Mouse (Mus musculus) heart, adult 2 months (tissue): ENCODE results near the gene 4930544D05Rik. TPM values are rescaled to one million over a fixed set of nuclear protein-coding genes. Genes with fewer than 3 reads are reported as not detected.

Source experiments
- DNase-seq, 2 experiments: peaks; one replicate each; pipeline ENCODE4 v3.0.0; 2021
- H3K27ac ChIP-seq: fragments of 200-600 bp; 2 replicates; pipeline ENCODE4 v1.8.1; 2022
- H3K27me3 ChIP-seq: fragments of 200-500 bp; 2 replicates; pipeline ENCODE4 v1.6.1; 2012; ENCODE audit warnings: mild to moderate bottlenecking, low read length, inconsistent platforms, mixed read lengths; ENCODE audit not compliant: control insufficient read depth, insufficient read depth
- H3K36me3 ChIP-seq: fragments of 200-500 bp; 2 replicates; pipeline ENCODE4 v1.6.1; 2012; ENCODE audit warnings: low read length, inconsistent platforms; ENCODE audit not compliant: control insufficient read depth, insufficient read depth
- H3K4me1 ChIP-seq: fragments of 200-500 bp; 2 replicates; pipeline ENCODE4 v1.6.1; 2011; ENCODE audit warnings: low read length; ENCODE audit not compliant: control insufficient read depth, insufficient read depth
- H3K4me3 ChIP-seq: fragments of 200-600 bp; 2 replicates; pipeline ENCODE4 v1.8.1; 2022
- H3K79me2 ChIP-seq: fragments of 200-500 bp; replicated peaks from 2 replicates; pipeline ENCODE4 v1.6.1; 2012; ENCODE audit warnings: mild to moderate bottlenecking, inconsistent platforms, low read length, moderate library complexity, mixed read lengths; ENCODE audit not compliant: control insufficient read depth, insufficient read depth
- H3K9ac ChIP-seq: fragments of 200-500 bp; 2 replicates; pipeline ENCODE4 v1.6.1; 2012; ENCODE audit warnings: low read depth, mild to moderate bottlenecking, control low read depth, inconsistent platforms, low read length, mixed read lengths
- CTCF ChIP-seq: fragments of 200-600 bp; IDR thresholded peaks from 2 replicates; pipeline ENCODE4 v1.8.1; 2022; ENCODE audit warnings: antibody characterized with exemption, mild to moderate bottlenecking, moderate library complexity
- EP300 ChIP-seq: fragments of 200-500 bp; IDR thresholded peaks from 2 replicates; pipeline ENCODE4 v1.6.1; 2011; ENCODE audit warnings: low read depth, low read length, control low read depth; ENCODE audit not compliant: insufficient read depth
- POLR2A ChIP-seq: fragments of 200-500 bp; IDR thresholded peaks from 2 replicates; pipeline ENCODE4 v1.6.1; 2011; ENCODE audit warnings: mild to moderate bottlenecking, low read depth, low read length, control low read depth; ENCODE audit not compliant: insufficient read depth
- WGBS: fragments of 180-500 bp; shearing (Covaris S2); methylation state at CpG from one replicate; pipeline ENCODE4 v1.1.7; 2018; 5-methylcytosine and 5-hydroxymethylcytosine counted together
- intact Hi-C: fragments of 180-260 bp; cut with DNase I; formaldehyde crosslinking; loops from one replicate; pipeline ENCODE4 v1.15.1; 2025
- polyA plus RNA-seq: library from polyadenylated mRNA; depleted of rRNA; stranded (reverse); fragments of >200 nt; gene quantifications from 2 replicates; pipeline ENCODE4 v1.2.3, GENCODE M21; 2012
- total RNA-seq, 2 experiments: library from RNA; stranded (reverse); gene quantifications; 2 replicates each; pipeline ENCODE4 v1.2.3; 2021

Gene 4930544D05Rik
- total and polyA plus RNA-seq, 3 experiments = 0.31 TPM; not detected in 2

DNA sequence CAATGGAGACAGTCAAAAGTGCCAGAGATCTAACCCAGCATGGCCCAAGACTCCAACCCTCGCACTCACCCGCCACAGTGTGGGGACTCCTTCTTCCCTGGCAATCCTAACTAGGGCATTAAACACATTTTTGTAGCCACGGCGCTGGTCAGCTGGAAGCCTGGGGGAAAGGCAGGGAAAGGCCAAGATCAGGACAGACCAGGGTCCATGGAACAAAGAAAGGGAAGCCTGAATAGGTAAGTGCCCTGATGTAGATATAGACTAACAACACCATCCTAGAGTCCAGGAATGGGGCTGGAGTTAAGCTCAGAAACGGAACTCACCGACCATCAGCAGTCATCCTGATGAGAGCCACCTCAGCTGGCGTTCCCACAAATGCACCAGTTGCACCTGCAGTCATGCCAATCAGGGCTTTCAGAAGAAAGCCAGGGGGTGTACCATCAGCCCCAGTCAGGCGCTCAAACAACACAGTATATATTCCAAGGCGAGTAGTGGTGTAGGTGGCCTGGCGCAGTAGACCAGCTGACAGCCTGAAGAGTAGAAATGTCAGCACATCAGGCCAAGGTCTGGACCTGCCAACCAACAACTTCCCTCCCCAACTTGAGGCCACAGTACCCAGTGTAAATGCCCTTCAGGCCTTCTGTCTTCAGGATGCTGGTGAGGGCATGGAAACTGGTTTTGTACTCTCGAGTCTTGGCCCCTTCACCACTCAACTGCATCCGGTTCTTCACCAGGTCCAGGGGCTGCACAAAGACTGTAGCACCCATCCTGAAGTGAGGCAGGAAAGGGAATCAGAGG, 30.0 kb downstream of the 4930544D05Rik start:
- DNase-seq = peak in 1 of 2 experiments; percentile 33
- peaks cover 12% of the 10 kb centered on the region for H3K4me1 ChIP-seq
- H3K27ac ChIP-seq = peak overlapping the region; percentile 96
- H3K36me3 ChIP-seq = peaks cover 16% of the 10 kb centered on the region; the same call in 1 of the 2 replicates
- no peak for TF ChIP-seq EP300
- no peak for TF ChIP-seq POLR2A
- no peak for TF ChIP-seq CTCF
- no peaks in the 10 kb centered on the region for H3K27me3 ChIP-seq
- WGBS = 62% methylated on average over 12 of the region's 12 CpGs
- intact Hi-C loops = loop anchor here (2.0 to 5.0 kb wide), 3 partner anchors 23 to 55 kb away; partner anchors contain the start of genes Camta2, Inca1, Kif1c and Spag7
- H3K79me2 ChIP-seq = peaks cover 4% of the 10 kb centered on the region
- H3K9ac ChIP-seq = peak overlapping the region; percentile 85
- peak overlapping the region; percentile 60 for H3K4me3 ChIP-seq

DNA sequence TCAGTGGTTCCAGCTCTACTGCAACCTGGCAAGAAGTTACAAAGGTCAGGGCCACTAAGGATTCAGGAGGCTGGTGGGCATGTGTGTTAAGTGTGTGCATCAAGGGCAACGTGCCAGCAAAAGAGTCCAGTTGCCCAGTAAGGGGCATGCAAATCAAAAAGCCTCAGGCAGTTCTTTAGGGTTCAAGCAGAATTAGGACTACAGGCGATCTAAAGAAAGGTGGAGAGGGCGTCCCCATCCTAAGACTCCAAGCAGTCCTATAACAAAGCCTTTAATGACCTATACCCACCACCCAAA, 30.6 kb downstream of the 4930544D05Rik start:
- Histone ChIP-seq H3K9ac (peak overlapping the region; percentile 85), H3K27ac (peak overlapping the region; percentile 96), H3K79me2 (peaks cover 4% of the 10 kb centered on the region), H3K36me3 (peaks cover 18% of the 10 kb centered on the region; the same call in 1 of the 2 replicates), H3K27me3 (no peaks in the 10 kb centered on the region), H3K4me1 (peaks cover 12% of the 10 kb centered on the region), H3K4me3 (peak overlapping the region; percentile 60)
- DNase-seq = no peak
- 21% methylated on average over 3 of the region's 3 CpGs for WGBS
- TF ChIP-seq EP300 = no peak
- no peak for TF ChIP-seq POLR2A
- TF ChIP-seq CTCF = no peak
- intact Hi-C loops = loop anchor here (2.0 to 5.0 kb wide), 3 partner anchors 23 to 55 kb away; partner anchors contain the start of genes Camta2, Inca1, Kif1c and Spag7

DNA sequence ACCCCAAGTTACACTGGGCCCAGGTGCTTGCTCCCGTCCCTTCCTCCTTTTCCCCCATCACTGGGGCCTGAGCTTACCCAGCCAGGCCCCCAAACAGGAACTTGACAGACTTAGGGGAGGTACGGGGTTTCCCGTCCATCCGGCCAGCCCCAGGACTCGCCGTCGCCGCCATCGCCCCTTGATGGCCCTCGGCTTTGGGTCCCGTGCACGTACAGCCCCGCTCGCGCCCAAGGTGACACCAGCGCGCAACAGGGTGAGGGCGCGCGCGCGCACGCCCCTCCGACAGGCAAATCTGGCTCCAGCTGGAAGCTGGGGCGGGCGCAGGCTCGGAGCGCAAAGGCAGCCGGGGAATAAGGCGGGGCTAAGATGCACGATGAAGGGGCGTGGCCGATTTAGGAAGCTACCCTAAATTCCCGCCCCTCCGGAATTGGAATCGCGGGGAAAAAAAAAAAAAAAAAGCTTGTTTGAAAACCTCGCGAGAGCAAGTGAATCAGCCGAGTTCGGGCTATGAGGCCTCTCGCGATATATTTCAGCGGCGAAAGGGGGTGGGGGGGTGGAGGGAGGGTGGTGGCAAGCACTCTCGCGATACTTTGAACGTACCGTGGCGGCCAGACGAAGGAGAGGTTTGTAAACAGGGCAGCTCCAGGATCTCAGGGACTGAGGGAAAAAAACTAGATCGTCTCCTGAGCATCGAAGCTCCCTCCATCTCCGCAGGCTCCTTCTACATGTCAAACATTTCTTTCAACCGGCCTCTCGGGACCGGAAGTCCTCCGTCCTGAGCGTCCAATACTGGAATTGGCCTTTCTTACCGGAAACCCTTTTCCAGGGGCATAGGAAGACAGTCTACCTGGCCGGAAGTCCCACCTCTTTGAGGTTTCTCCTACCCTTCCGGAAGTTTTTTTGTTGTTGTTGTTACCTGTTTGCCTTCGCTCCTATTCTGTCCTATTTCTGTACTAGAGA, 31.3 kb downstream of the 4930544D05Rik start, which contains the start of the genes Rnf167 and Slc25a11:
Gene Rnf167 (plus strand): TSS at position 545 of the 960 bp plus-strand sequence.
Gene Slc25a11 (minus strand): TSS at position 789 of the 960 bp plus-strand sequence.
- intact Hi-C loops = loop anchor here (2.0 to 5.0 kb wide), 3 partner anchors 22 to 54 kb away; partner anchors contain the start of genes Camta2, Inca1, Kif1c and Spag7
- Histone ChIP-seq H3K9ac (peak within 1 kb of the TSS; percentile 85), H3K27me3 (no peaks in the 10 kb centered on the region), H3K27ac (peak within 1 kb of the TSS; percentile 96), H3K79me2 (peaks cover 4% of the 10 kb centered on the region), H3K4me1 (peaks cover 14% of the 10 kb centered on the region), H3K4me3 (peak within 1 kb of the TSS; percentile 83), H3K36me3 (peaks cover 24% of the 10 kb centered on the region)
- peak; percentile 94 to 97 for DNase-seq
- under 1% methylated on average over 63 of the region's 63 CpGs for WGBS
- TF ChIP-seq POLR2A (peak; percentile 89), CTCF (peak; percentile 14; the same call in 1 of the 2 replicates), EP300 (peak; percentile 69; the same call in 1 of the 2 replicates)

DNA sequence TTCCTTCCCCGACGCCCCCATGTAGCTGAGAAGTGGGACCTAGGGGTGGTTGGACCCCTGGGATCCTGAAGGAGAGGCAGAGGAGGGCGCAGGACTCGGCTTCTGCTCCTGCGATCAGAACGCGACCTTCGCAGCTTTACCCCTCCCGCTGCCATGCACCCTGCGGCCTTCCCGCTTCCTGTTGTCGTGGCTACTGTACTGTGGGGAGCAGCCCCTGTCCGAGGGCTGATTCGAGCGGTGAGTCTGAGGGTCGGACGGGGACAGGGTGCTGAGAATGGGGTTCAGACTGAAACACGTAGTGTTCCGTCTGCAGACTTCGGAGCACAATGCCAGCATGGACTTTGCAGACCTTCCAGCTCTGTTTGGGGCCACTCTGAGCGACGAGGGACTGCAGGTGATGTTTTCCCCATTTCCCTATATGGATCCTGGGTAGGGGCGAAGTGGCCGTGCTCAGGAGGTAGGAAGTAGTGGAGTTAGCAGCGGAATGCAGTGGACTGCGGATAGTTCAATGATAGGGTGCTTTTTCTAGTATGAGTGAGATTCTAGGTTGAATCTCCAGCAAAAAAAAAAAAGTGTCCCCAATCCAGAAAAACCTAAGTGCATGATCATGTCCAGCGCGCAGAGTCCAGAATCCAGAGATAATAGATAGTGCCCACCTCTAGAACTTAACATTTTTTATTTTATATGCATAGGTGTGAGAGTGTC, 32.2 kb downstream of the 4930544D05Rik start:
- intact Hi-C loops = loop anchor here (2.0 to 5.0 kb wide), 3 partner anchors 21 to 53 kb away; partner anchors contain the start of genes Camta2, Inca1, Kif1c and Spag7
- H3K27me3 ChIP-seq = no peaks in the 10 kb centered on the region
- peak overlapping the region; percentile 81 for H3K9ac ChIP-seq
- TF ChIP-seq EP300 (no peak), POLR2A (no peak)
- WGBS = 2% methylated on average over 28 of the region's 28 CpGs
- H3K4me3 ChIP-seq = peak overlapping the region; percentile 83
- peaks cover 15% of the 10 kb centered on the region for H3K4me1 ChIP-seq
- H3K36me3 ChIP-seq = peaks cover 31% of the 10 kb centered on the region
- DNase-seq = peak; percentile 64 to 66
- H3K79me2 ChIP-seq = peaks cover 4% of the 10 kb centered on the region
- H3K27ac ChIP-seq = peak overlapping the region; percentile 95

DNA sequence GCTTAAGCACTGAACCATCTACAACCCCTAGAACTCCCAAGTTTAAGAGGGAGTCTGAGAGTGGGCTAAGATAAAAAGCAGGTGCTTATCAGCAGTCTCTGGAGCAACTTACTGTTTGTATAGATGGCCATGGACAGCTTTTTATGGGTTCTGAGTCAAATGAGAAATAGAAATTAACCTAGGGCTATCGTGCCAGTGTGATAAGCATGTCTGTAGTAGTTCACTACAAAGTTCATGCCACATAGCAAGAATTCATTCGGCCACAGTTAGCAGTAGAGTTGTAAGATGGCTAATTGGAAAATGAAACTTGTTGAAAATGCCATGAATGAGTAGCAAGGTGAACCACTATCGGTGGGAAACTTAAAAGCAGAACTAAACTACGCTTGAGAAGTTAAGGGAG, 32.9 kb downstream of the 4930544D05Rik start:
- peaks cover 15% of the 10 kb centered on the region for H3K4me1 ChIP-seq
- H3K36me3 ChIP-seq = peaks cover 33% of the 10 kb centered on the region
- no peaks in the 10 kb centered on the region for H3K27me3 ChIP-seq
- peaks cover 4% of the 10 kb centered on the region for H3K79me2 ChIP-seq
- no peak overlapping the region for H3K27ac ChIP-seq
- peak overlapping the region; percentile 83; the same call in 1 of the 2 replicates for H3K4me3 ChIP-seq
- no peak for DNase-seq
- intact Hi-C loops = loop anchor here (5.0 kb wide), 1 partner anchor 39 kb away; the partner anchor contains the start of gene Camta2
- TF ChIP-seq EP300 = no peak
- 0 out of 2 replicates have a peak, but pooled peaks have one; percentile 3 for TF ChIP-seq POLR2A
- no peak overlapping the region for H3K9ac ChIP-seq
- WGBS = 44% methylated on average over 4 of the region's 4 CpGs
